Mouse (Mus musculus): Measurements from ENCODE around the gene Hnrnpa3.
"Not testable (repeated sequence)": the region's sequence is repeated elsewhere in the genome, so short reads cannot be mapped to it uniquely, and the experiment has no call there.

Gene Hnrnpa3

DNA sequence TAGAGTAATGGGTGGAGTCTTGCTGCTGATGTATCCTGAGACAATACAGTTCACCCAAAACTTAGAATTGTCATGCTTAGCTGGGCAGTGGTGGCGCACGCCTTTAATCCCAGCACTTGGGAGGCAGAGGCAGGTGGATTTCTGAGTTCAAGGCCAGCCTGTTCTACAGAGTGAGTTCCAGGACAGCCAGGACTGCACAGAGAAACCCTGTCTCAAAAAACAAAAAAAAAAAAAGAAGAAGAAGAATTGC is 22.1 kb upstream of the Hnrnpa3 start:
- DNase-seq (ENCODE audit: low spot score) = not testable (repeated sequence)

DNA sequence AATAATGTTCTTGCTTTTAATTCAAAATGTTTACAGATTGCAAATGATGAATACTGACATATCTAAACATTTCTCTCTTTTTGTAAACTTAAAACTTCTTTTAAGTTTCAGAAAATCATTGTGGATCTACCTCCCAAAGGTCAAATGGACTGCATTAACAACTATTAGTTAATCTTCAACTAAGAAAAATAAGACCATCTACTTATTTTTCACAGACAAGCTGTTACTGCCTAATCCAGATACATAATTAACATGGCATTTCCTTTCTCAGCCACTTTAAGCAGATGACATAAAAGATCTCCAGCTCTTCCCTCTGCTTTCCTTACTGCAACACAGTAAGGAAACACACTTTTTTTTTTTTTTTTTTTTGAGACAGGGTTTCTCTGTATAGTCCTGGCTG is 21.7 kb upstream of the Hnrnpa3 start:
- DNase-seq (ENCODE audit: low spot score) = no peak

DNA sequence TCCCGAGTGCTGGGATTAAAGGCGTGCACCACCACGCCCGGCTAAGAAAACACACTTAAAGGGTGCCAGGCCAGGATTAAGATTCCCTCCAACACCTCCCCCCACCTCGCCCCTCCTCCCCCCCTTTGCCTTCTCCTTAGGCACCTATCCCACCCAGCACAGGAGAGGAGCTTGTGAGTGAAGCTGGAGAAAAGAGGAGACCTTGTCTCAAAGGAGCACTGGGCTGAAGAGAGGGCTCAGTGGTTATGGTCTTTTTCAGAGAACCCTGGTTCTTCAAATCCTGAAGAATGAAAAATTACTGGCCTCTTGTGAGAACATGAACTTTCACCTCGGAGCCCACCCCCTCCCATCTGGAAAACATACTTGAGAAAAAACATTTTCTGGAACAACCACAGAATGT is 21.2 kb upstream of the Hnrnpa3 start:
- DNase-seq (ENCODE audit: low spot score) = not testable (repeated sequence)

DNA sequence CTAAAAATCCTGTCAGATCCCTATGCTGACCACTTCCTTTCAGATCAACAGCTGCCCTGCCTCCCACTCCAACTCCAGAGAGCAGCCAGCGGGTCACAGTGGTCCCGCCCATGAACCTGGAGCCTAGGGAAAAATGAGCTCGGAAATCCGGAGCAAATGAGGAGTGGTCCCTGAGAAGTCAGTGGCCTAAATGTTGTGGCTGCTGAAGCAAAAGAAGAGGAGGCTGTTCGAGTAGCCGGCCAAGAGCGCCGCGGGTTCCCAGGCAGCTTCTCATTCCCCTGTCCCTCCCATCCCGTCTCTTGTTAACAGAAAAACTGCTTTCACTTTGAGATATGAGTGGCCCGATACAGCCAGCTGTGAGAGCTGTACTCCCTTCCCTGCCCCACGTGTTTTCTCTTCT is 19.5 kb upstream of the Hnrnpa3 start:
- not testable (repeated sequence) for DNase-seq (ENCODE audit: low spot score)

DNA sequence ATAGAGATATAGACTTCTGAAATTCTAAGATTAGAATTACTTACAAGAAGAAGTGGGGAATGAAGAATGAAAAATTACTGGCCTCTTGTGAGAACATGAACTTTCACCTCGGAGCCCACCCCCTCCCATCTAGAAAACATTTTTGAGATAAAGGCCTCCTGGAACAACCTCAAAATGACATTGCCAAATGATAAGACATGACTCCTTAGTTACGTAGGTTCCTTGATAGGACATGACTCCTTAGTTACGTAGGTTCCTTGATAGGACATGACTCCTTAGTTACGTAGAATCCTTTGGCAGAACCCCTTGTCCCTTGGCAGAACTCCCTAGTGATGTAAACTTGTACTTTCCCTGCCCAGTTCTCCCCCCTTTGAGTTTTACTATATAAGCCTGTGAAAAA is 16.7 kb upstream of the Hnrnpa3 start:
- not testable (repeated sequence) for DNase-seq (ENCODE audit: low spot score)

DNA sequence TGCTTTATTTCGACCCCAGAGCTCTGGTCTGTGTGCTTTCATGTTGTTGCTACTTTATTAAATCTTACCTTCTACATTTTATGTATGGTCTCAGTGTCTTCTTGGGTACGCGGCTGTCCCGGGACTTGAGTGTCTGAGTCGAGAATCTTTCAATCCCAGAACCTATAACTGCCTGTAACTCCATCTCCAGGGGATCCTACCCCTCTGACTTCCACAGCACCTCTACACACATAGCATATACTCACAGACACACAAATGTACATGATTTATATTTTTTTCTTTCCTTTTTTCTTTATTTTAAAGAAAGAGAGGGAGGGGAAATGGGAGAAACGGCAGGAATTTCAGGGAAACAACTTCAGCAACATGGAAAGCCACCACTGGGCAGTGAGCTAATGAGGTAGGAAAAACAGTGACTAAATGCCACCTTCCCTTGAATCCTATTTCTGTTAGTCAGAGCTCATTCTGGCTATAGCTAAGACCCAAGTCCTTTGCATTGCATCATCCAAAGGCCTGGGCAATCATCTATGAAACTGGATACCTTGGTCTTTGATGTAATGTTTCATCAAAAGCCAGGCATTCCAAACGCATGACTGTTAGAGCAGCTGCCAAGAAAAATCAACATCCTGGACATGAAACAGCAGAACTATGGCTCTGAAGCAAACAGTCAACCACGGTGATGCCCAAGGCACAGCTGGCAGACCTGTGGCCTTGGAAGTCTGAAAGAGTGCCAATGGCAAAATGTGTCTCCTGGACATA is 16.1 kb upstream of the Hnrnpa3 start:
- no peak for DNase-seq (ENCODE audit: low spot score)

DNA sequence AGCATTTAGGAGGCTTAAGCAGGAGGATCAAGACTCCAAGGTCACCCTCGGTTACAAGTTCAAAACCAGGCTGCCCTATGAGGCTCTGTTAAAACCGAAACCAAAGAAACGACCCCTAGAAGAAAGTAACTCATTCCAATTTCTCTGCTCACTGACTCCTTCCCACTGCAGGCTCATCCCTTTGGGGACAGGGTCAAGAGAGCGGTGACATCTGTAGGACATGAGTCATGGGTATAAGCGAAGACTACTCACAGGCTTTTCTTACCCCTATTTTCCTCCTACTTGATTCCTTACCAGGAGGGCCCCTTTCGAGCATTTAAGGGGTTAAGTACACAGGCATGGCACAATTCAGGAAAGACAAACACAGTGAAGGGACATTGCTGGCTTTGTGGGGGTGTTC is 15.1 kb upstream of the Hnrnpa3 start:
- DNase-seq (ENCODE audit: low spot score) = no peak

DNA sequence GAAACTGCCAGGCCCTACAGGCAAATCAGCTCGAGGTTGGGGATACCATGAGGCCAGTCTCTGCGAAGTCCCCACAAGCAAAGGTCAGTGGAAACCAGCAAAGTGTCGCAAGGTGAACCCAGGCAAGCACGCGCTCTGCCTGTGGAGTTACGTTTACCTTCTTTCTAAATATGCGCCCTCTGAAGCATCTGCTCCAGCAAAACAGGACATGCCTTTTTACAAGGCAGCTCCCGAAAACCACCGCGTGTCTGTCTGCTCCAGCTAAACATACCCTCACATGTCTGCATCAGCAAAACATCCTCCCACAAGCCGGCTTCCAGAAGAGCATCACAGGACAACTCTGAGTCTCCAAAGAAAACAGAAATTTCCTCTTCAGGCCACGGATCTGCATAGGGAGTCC is 13.8 kb upstream of the Hnrnpa3 start:
- DNase-seq (ENCODE audit: low spot score) = no peak

DNA sequence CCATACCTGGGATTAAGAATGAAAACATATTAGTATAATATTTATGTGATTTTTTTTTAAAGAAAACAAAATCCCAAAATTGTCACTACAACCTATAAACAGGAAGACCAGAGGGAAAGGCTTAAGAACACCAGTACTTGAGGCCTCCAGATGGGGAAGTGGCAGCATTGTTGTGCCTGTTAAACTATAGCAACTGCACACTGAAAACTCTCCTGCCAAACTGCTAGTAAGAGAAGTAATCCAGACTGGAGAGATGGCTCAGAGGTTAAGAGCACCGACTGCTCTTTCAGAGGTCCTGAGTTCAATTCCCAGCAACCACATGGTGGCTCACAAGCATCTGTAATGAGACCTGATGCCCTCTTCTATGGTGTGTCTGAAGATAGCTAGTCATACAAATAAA is 8.6 kb upstream of the Hnrnpa3 start:
- no peak for DNase-seq (ENCODE audit: low spot score)

DNA sequence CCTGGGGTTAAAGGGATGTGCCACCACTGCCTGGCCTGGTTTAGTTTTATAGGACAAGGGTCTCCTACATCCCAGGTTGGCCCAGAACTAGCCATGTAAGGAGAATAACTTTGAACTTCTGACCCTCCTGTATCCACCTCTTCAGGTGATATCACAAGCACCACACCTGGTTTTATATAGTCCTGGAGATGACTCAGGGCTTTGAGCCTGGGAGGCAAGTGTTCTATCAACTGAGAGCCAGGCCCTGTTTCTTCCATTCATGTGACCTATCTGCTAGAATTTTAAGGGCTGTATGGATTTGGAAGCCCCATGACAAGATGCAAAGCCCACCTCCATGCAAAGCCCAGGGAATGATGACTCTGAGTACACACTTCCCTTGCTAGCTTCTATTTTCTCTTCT is 5.9 kb upstream of the Hnrnpa3 start:
- no peak for DNase-seq (ENCODE audit: low spot score)

DNA sequence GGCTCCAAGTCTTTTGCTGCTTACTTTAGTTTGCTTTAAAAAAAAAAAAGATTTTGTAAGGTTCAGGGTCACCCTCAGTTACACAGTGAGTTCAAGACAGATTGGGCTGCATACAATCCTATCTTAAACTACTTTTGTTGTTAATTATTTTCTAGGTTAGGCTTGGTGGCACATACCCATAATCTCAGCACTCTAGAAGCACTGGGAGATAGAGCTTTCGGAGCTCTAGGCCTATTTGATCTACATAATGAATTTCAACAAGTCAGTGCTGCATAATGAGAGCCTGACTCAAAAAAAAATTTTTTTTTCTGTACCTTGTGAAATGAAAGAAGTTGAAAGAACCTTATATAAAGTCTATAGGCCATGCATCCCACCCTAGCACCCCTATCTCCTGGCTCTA is 4.4 kb upstream of the Hnrnpa3 start:
- no peak for DNase-seq (ENCODE audit: low spot score)

DNA sequence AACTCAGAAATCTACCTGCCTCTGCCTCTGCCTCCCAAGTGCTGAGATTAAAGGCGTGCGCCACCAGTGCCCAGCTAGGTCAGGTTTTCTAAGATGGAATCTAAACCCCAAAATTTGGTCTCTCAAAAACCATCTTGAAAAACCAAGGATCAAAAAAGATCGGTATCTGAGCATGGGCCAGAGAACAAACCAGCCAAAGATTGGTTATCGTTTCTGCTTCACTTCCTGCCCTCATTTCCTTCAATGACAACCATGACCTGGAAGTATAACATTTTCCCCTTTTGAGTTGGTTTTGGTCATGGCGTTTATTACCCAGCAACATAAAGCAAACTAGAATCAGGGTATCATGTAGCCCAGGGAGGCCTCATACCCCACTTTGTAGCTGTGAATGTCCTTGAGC is 2.1 kb upstream of the Hnrnpa3 start:
- no peak for DNase-seq (ENCODE audit: low spot score)

DNA sequence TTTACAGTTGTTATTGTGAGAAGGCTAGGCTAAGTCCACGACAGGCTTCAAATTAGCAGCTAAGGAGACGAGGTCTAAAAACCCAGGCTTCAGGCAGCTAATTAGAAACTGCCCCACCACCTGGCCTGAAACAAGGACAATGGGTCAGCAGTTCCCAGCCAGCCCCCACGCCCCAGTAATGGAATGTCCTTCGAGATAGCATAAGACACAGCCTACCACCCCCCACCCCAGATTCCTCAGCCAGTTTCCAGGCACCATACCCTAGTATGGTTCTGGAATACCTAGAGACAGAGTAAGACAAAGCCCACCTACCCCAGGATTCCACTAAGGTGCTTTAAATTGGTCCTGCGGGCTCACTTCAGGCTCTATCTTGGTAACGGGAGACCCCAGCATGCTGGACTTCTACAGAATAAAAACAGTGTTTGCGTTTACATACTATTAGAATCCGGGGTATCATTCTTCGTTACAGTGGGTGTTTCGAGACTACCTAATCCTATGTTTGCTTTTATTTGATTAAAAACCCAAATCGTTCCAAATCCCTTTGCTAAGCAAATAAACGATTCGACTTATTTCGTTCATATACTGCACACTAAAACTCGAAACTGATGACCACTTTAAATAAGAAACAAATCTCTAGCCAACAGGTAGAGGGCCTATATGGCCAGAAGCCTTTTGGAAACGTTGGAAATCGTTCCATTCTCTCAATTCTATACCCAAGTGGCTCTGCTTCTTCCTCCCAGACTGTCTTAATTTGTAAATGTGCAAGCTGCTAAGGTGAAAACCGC is 962 bp upstream of the Hnrnpa3 start:
- no peak for DNase-seq (ENCODE audit: low spot score)

DNA sequence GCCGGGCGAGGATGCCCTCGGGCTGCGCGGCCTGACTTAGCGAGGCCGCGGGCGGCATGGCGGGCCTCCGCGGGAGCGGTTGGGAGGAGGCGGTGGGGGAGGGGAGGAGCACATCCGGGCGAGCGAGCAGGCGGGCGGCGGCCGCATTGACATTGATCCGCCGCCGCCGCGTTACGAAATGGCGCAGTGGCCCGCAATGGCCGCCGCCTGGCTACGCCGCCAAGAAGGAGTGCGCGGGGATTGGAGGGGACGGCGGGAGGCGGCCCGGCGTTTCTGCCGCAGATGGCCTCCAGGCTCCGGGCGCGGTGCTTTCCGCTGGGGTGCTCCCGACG is 534 bp downstream of the Hnrnpa3 start:
- peak; percentile 84 for DNase-seq (ENCODE audit: low spot score)

DNA sequence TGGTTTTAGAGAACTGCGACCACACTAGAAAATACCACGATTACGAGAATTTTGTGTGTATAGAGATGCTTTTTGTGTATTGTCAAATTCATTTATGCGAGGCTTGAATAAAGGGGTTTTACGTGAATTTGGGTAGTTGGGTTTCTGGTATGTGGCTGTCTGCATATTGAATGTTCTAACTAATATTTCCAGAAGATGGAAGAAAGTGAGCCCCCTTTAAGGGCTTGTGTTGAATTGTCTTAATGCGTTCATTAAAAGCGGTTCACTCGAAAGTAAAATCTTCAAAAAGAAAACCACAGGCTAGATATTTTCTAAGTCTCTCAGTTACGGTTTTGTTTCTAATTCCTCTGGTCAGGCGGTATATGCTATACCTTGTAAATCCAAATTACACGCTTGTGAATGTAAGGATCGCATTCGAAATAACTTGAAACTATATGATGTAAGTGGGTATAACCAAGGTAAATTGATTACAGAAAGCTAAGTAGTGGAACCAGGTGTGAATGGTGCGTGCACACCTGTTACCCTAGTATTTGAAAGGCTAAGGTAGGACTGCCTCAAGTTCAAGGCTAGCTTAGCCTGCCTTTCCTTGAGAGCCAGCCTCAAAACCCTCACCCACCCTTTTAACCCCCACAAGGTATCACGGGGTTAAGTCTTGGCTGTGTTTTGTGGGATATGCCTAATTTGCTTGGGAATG is 1.3 kb downstream of the Hnrnpa3 start:
- DNase-seq (ENCODE audit: low spot score) = no peak

DNA sequence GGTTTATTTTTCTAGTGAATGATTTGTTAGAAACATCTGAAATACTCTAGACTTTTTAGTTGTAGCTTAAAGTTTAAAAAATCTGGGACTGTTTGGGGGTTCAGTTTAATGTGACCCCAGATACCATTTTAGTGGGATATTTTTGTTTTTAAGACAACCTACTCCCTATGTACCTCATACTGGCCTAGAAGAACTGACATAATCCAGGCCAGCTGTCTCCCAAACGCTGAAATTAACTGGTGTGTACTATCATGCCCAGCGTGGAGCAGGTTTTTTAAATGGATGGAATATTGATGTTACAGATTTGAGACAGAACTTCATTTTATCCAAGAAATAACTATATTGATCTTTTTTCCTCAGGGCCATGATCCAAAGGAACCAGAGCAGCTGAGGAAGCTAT is 2.0 kb downstream of the Hnrnpa3 start:
- no peak for DNase-seq (ENCODE audit: low spot score)

DNA sequence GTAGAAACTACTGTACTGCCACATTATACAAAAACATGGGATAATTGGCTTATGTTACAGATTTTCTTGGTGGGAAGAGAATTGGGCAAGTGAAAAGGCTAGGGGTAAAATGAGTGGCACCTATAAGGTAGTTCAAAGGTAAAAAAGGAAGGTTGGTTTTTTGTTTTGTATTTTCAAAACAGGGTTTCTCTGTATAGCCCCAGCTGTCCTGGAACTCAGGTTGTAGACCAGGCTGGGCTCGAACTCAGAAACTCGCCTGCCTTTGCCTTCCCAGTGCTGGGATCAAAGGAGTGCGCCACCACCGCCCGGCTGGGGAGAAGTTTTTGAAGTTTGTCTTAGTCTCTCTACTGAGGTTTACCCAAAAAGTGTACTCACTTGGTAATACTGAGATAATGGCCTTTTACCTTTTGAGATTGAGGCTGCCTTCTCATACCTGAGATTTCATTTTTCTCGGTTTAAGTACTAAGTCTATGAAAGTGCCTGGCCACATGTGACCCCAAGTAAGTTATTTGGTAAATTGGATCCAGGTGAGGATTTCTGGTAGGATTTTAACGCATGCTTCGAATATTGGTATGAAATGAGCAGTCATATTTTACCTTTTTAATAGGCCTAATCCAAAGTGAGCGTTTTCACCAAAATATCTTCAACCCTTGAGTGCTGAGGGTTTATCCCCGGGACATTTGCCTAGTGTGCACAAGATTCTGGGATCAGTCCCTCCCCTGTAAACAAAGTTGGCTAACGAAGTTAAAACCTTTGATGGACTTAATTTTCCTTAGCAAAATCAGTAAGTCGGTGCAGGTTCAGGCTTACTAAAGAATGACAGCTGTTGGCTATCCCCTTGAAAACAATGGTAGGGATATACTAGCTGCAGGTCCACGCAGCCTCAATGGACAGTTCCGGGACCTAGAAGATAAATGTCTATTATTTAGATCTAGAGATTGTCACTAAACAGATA is 10.7 kb downstream of the Hnrnpa3 start:
- no peak for DNase-seq (ENCODE audit: low spot score)

DNA sequence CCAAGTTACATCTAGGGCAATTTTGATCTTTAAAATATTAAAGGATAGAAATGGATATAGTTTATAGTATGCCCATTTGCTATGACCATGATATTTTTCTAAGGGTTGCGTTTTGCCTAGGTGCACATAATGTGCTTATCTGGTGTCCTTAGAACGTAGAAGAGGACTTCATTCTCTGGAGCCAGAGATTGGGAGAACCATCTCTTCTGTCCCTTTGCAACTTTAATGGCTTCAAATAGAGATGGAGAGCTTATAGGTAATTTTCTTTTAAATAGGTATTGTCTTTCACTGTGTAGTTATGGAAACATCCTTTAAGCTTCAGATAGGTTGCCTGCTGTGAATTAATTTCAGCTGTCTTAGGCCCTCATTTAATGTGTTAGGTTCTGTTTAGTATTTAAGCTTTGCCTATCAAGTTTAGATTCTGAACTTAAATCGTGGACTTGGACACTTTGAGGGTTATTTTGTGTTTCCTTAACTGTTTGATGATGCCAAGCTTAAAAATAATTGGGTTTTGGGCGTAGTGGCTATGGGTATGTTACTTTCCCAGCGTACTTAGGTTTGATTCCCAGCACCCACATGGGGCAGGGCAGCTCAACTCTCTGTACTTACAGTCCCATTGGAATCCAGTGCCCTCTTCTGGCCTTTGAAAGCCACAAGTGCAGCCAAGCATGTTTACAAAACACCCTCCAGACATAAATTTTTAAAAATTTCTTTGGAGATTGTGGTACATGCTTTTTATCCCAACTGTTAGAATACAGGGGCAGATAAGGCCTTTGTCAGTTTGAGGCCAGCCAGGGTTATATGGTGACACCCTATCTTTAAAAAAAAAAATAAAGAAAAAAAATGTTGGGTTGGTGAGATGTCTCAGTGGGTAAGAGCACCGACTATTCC is 11.6 kb downstream of the Hnrnpa3 start:
- DNase-seq (ENCODE audit: low spot score) = no peak

DNA sequence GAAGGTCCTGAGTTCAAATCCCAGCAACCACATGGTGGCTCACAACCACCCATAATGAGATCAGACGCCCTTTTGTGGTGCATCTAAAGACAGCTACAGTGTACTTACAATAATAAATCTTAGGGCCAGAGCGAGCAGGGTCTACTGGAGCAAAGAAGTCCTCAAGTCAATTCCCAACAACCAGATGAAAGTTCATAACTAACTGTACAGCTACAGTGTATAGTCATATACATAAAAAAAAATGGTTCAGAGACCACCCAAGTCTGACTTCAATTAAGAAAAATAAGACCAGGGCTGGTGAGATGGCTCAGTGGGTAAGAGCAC is 12.2 kb downstream of the Hnrnpa3 start:
- no peak for DNase-seq (ENCODE audit: low spot score)

DNA sequence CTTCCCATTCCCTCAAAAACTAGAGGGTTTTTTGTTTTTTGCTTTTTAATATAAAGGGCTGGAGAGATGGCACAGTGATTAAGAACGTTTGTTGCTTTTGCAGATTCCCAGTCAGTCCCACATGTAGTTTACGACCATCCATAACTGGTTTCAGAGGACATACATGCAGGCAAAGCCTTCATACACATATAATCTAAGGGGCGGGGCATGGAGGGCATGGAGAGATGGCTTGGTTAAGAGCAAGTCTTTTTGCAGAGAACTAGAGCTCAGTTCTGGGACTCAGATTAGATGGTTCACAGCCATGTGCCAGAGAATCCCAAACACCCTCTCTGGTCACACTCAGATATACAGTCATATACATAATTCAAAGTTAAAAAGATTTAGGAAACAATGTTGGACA is 13.5 kb downstream of the Hnrnpa3 start:
- no peak for DNase-seq (ENCODE audit: low spot score)

DNA sequence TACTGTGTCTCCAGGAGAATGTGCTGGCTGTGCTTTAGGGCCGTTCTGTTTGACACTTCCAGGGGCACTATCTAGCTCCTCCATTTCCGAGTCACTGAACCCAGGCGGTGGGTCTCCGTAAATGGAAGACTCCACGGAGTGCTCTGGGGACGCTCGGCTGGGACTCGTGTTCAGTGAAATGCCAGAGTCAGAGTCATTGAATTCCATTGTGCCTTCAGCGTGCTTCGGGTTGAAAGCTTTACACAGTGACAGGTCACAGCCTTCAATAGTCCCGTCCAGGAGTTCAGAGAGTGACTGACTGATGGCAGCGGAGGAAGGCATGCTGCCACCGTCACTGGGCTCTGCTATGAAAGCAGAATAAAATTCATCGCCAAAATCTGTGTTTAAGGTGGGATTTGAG is 17.5 kb downstream of the Hnrnpa3 start:
- DNase-seq (ENCODE audit: low spot score) = no peak

DNA sequence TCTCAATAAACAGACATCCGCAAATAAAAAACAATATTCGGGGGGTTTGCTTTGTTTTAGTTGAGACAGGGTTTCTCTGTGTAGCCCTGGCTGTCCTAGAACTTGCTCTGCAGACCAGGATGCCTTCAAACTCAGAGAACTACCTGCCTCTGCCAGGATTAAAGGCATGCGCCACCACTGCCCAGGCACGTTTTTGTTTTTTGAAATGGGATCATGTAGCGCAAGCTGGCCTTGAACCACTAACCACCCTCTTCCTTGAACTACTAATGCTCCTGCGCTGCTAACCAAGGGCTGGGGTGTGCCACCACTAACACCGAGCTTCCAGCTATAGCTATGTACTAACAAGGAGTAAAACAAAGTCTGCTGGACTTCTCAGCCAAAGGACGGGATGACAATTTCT is 20.9 kb downstream of the Hnrnpa3 start:
- no peak for DNase-seq (ENCODE audit: low spot score)
